17 mouse cellular contexts compared by ENCODE assay signal in the genomic region with DNA sequence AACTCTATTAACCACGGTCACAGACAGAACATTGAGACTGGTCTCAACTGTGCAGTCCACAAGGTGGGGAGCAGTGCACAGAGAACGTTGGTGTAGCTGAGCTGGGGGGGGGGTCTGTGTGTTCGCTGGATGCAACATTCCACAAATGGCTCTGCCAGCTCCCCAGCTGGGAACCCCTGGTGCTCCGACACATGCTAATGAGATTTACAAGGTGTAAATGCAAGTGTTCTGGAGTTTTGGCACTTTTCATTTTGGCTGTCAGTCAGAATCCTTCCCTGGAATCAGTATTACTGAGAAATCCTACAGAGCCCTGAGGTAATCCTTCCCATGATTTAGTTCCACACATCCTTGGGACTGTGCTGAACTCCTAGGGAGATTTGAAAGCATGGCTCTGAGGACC. TPM values are rescaled to one million over a fixed set of nuclear protein-coding genes. Genes with fewer than 3 reads are reported as not detected.
DNase-seq lines count a peak whose midpoint lies in the region; ATAC-seq lines count a peak whose summit lies in the region.
"Had no signal": no experiment of that assay in that cellular context is flagged by ENCODE, and none has a peak within 500 bp of the region (broad histone marks: within the 10 kb centered on the region; RNA-seq: fewer than 3 reads in every experiment).

No protein-coding gene starts in this region.

- H3K4me3 ChIP-seq in forebrain, embryonic 14.5 days (ENCODE audit: low read depth, low read length), result no peak overlapping the region
- H3K4me3 ChIP-seq in forebrain, embryonic 12.5 days (replicated peaks), result no peak overlapping the region
- no peak overlapping the region for H3K4me3 ChIP-seq in midbrain, embryonic 10.5 days
- H3K4me3 ChIP-seq in midbrain, embryonic 14.5 days (replicated peaks; ENCODE audit: low read depth, low read length), result no peak overlapping the region
- no peak overlapping the region for H3K4me3 ChIP-seq in neural tube, embryonic 15.5 days (replicated peaks)
- H3K4me3 ChIP-seq: embryonic facial prominence, embryonic 10.5 days; heart, embryonic 13.5 days; hindbrain, embryonic 15.5 days; liver, embryonic 12.5 days; megakaryocyte, embryonic 14.5 days had no signal

- 22% methylated on average over 4 of the region's 4 CpGs for WGBS in forebrain, embryonic 14.5 days
- 33% methylated on average over 4 of the region's 4 CpGs for WGBS in forebrain, embryonic 12.5 days
- WGBS in midbrain, embryonic 10.5 days, result 56% methylated on average over 4 of the region's 4 CpGs
- 25% methylated on average over 4 of the region's 4 CpGs for WGBS in midbrain, embryonic 14.5 days
- 31% methylated on average over 4 of the region's 4 CpGs for WGBS in neural tube, embryonic 15.5 days

- no peak overlapping the region for H3K9ac ChIP-seq in forebrain, embryonic 14.5 days (ENCODE audit: low read length)
- H3K9ac ChIP-seq in forebrain, embryonic 12.5 days, result no peak overlapping the region
- no peak overlapping the region for H3K9ac ChIP-seq in midbrain, embryonic 14.5 days (replicated peaks; ENCODE audit: low read length)
- no peak overlapping the region for H3K9ac ChIP-seq in neural tube, embryonic 15.5 days (replicated peaks)
- H3K9ac ChIP-seq: heart, embryonic 13.5 days; hindbrain, embryonic 15.5 days; liver, embryonic 12.5 days had no signal

- H3K4me1 ChIP-seq in forebrain, embryonic 14.5 days (ENCODE audit: control insufficient read depth, insufficient read depth, low read length), result peaks cover 6% of the 10 kb centered on the region
- H3K4me1 ChIP-seq in forebrain, embryonic 12.5 days, result peaks cover 4% of the 10 kb centered on the region
- H3K4me1 ChIP-seq in midbrain, embryonic 10.5 days, result peaks cover 11% of the 10 kb centered on the region
- H3K4me1 ChIP-seq in midbrain, embryonic 14.5 days (ENCODE audit: control insufficient read depth, insufficient read depth, low read length), result 0 out of 2 replicates have a peak, but pooled peaks cover 3% of the 10 kb centered on the region
- H3K4me1 ChIP-seq in neural tube, embryonic 15.5 days, result 0 out of 2 replicates have a peak, but pooled peaks cover 6% of the 10 kb centered on the region
- H3K4me1 ChIP-seq: embryonic facial prominence, embryonic 10.5 days; heart, embryonic 13.5 days; hindbrain, embryonic 15.5 days; liver, embryonic 12.5 days; megakaryocyte, embryonic 14.5 days had no signal

- peak; percentile 66 for ATAC-seq in forebrain, embryonic 14.5 days
- no peak for ATAC-seq in forebrain, embryonic 12.5 days (ENCODE audit: low FRiP score)
- ATAC-seq in midbrain, embryonic 14.5 days (ENCODE audit: low FRiP score, low TSS enrichment), result no peak
- ATAC-seq in neural tube, embryonic 15.5 days (ENCODE audit: low FRiP score), result no peak
- ATAC-seq: liver, embryonic 12.5 days had no signal

- H3K9me3 ChIP-seq in forebrain, embryonic 14.5 days (replicated peaks; ENCODE audit: control insufficient read depth, low read length), result no peaks in the 10 kb centered on the region
- no peaks in the 10 kb centered on the region for H3K9me3 ChIP-seq in forebrain, embryonic 12.5 days
- H3K9me3 ChIP-seq in midbrain, embryonic 10.5 days (replicated peaks), result no peaks in the 10 kb centered on the region
- H3K9me3 ChIP-seq in midbrain, embryonic 14.5 days (ENCODE audit: control insufficient read depth, low read length), result no peaks in the 10 kb centered on the region
- H3K9me3 ChIP-seq in neural tube, embryonic 15.5 days (replicated peaks), result no peaks in the 10 kb centered on the region
- H3K9me3 ChIP-seq: embryonic facial prominence, embryonic 10.5 days; heart, embryonic 13.5 days; hindbrain, embryonic 15.5 days; megakaryocyte, embryonic 14.5 days had no signal

- H3K27ac ChIP-seq in forebrain, embryonic 14.5 days (ENCODE audit: low read depth, low read length), result no peak overlapping the region
- no peak overlapping the region for H3K27ac ChIP-seq in forebrain, embryonic 12.5 days
- 0 out of 2 replicates have a peak overlapping the region, but pooled peaks have one; percentile 5 for H3K27ac ChIP-seq in midbrain, embryonic 10.5 days (replicated peaks)
- H3K27ac ChIP-seq in midbrain, embryonic 14.5 days (replicated peaks; ENCODE audit: low read depth, low read length), result no peak overlapping the region
- no peak overlapping the region for H3K27ac ChIP-seq in neural tube, embryonic 15.5 days (replicated peaks)
- H3K27ac ChIP-seq: embryonic facial prominence, embryonic 10.5 days; heart, embryonic 13.5 days; hindbrain, embryonic 15.5 days; kidney, postnatal 0 days; liver, embryonic 12.5 days; stomach, postnatal 0 days had no signal

- DNase-seq in forebrain, embryonic 14.5 days (ENCODE audit: low spot score), result peak; percentile 81
- no peak for DNase-seq in midbrain, embryonic 10.5 days (ENCODE audit: low spot score)
- no peak for DNase-seq in midbrain, embryonic 14.5 days
- peak; percentile 30 for DNase-seq in forelimb bud, embryonic 11.5 days (ENCODE audit: low read depth, low spot score)
- no peak for DNase-seq in kidney, adult 9 months
- DNase-seq: adrenal gland, adult 8-10 months; kidney, adult 11 months; lung, adult 2 months had no signal

- no peaks in the 10 kb centered on the region for H3K27me3 ChIP-seq in forebrain, embryonic 14.5 days (replicated peaks; ENCODE audit: control insufficient read depth, insufficient read depth, low read length)
- H3K27me3 ChIP-seq in forebrain, embryonic 12.5 days, result peaks cover 3% of the 10 kb centered on the region; the same call in 1 of the 2 replicates
- H3K27me3 ChIP-seq in midbrain, embryonic 10.5 days (ENCODE audit: low read depth, poor library complexity, severe bottlenecking), result peaks cover 16% of the 10 kb centered on the region
- peaks cover 12% of the 10 kb centered on the region; the same call in 1 of the 2 replicates for H3K27me3 ChIP-seq in midbrain, embryonic 14.5 days (ENCODE audit: control insufficient read depth, insufficient read depth, low read length)
- no peaks in the 10 kb centered on the region for H3K27me3 ChIP-seq in neural tube, embryonic 15.5 days (replicated peaks)
- H3K27me3 ChIP-seq: hindbrain, embryonic 15.5 days; liver, embryonic 12.5 days; megakaryocyte, embryonic 14.5 days had no signal

- H3K4me2 ChIP-seq in forebrain, embryonic 14.5 days (ENCODE audit: low read length), result no peak overlapping the region
- H3K4me2 ChIP-seq in forebrain, embryonic 12.5 days, result no peak overlapping the region
- no peak overlapping the region for H3K4me2 ChIP-seq in midbrain, embryonic 14.5 days (ENCODE audit: low read length)
- no peak overlapping the region for H3K4me2 ChIP-seq in neural tube, embryonic 15.5 days
- H3K4me2 ChIP-seq: heart, embryonic 13.5 days; hindbrain, embryonic 15.5 days; liver, embryonic 12.5 days had no signal

- no peaks in the 10 kb centered on the region for H3K36me3 ChIP-seq in forebrain, embryonic 14.5 days (ENCODE audit: control insufficient read depth, insufficient read depth, low read length)
- no peaks in the 10 kb centered on the region for H3K36me3 ChIP-seq in forebrain, embryonic 12.5 days (replicated peaks)
- H3K36me3 ChIP-seq in midbrain, embryonic 10.5 days, result no peaks in the 10 kb centered on the region
- H3K36me3 ChIP-seq in midbrain, embryonic 14.5 days (ENCODE audit: control insufficient read depth, insufficient read depth, low read length), result no peaks in the 10 kb centered on the region
- no peaks in the 10 kb centered on the region for H3K36me3 ChIP-seq in neural tube, embryonic 15.5 days
- H3K36me3 ChIP-seq: embryonic facial prominence, embryonic 10.5 days; heart, embryonic 13.5 days; hindbrain, embryonic 15.5 days; liver, embryonic 12.5 days had no signal

RNA-seq across cellular contexts. Expression of gene Pcdh8, which starts 18.4 kb away (rescaled TPM):
- 22.7 and 35.1 TPM in 2 replicates for polyA plus RNA-seq in forebrain, embryonic 14.5 days (2014; fragmentation: Nextera tagmentation; extraction: Ambion mirVana)
- polyA plus RNA-seq in forebrain, embryonic 12.5 days (2016; fragmentation: Nextera tagmentation; extraction: Ambion mirVana), result 26.5 and 26.7 TPM in 2 replicates
- 56.0 and 57.5 TPM in 2 replicates for polyA plus RNA-seq in midbrain, embryonic 10.5 days (2016; fragmentation: Nextera tagmentation; extraction: Ambion mirVana)
- 58.7 and 61.2 TPM in 2 replicates for polyA plus RNA-seq in midbrain, embryonic 14.5 days (2014; fragmentation: Nextera tagmentation; extraction: Ambion mirVana)
- polyA plus RNA-seq in neural tube, embryonic 15.5 days (2015; fragmentation: Nextera tagmentation; extraction: Ambion mirVana), result 33.1 and 43.4 TPM in 2 replicates
- polyA plus RNA-seq: liver, embryonic 12.5 days; lung, adult 2 months had no signal

Comparison
In these comparisons a context has a peak if more than half of its experiments do, and no peak if none do; other contexts are left out.
1. DNase-seq: peak in forebrain, embryonic 14.5 days (single experiment) and forelimb bud, embryonic 11.5 days (single experiment); none in midbrain, embryonic 10.5 days (single experiment), midbrain, embryonic 14.5 days (single experiment) and kidney, adult 9 months (single experiment).